Comparison of ENCODE assay signal across 12 mouse cellular contexts in genomic region chr17:50101416-50101815, GRCm38 (mm10).
"Had no signal": no experiment of that assay in that cellular context is flagged by ENCODE, and none has a peak within 500 bp of the region (broad histone marks: within the 10 kb centered on the region; RNA-seq: fewer than 3 reads in every experiment).

No protein-coding gene starts in this region.

- H3K9ac ChIP-seq: limb, embryonic 12.5 days; liver, embryonic 15.5 days; midbrain, embryonic 12.5 days had no signal

- H3K36me3 ChIP-seq: limb, embryonic 12.5 days; liver, embryonic 15.5 days; midbrain, embryonic 12.5 days had no signal

- H3K9me3 ChIP-seq: liver, embryonic 15.5 days had no signal

- H3K4me3 ChIP-seq: limb, embryonic 12.5 days; liver, embryonic 15.5 days; midbrain, embryonic 12.5 days had no signal

- H3K4me2 ChIP-seq: limb, embryonic 12.5 days; liver, embryonic 15.5 days; midbrain, embryonic 12.5 days had no signal

- DNase-seq: kidney, adult 8-10 months; kidney, postnatal 25 days; liver; lung, adult 2 months; lung, postnatal 36 days; right cerebral cortex, postnatal 14 days had no signal

- H3K27me3 ChIP-seq: limb, embryonic 12.5 days; liver, embryonic 15.5 days; midbrain, embryonic 12.5 days had no signal

- H3K27ac ChIP-seq: limb, embryonic 12.5 days; liver, embryonic 15.5 days; midbrain, embryonic 12.5 days; stomach, postnatal 0 days had no signal

- ATAC-seq: lung, postnatal 0 days; midbrain, embryonic 16.5 days had no signal
